In genomic region chr19:55787420-55787819, GRCm38 (mm10) we compare ENCODE assay signal across 16 mouse cellular contexts. TPM values are rescaled to one million over a fixed set of nuclear protein-coding genes. Genes with fewer than 3 reads are reported as not detected.
DNase-seq lines count a peak whose midpoint lies in the region; ATAC-seq and TF ChIP-seq lines count a peak whose summit lies in the region.
"Had no signal": no experiment of that assay in that cellular context is flagged by ENCODE, and none has a peak within 500 bp of the region (broad histone marks: within the 10 kb centered on the region; RNA-seq: fewer than 3 reads in every experiment).

No protein-coding gene starts in this region.

- no peak overlapping the region for H3K4me3 ChIP-seq in hindbrain, postnatal 0 days (ENCODE audit: low read length)
- no peak overlapping the region for H3K4me3 ChIP-seq in hindbrain, embryonic 13.5 days
- H3K4me3 ChIP-seq: limb, embryonic 10.5 days; lung, embryonic 15.5 days had no signal

- no peak for TF ChIP-seq CTCF in hindbrain, postnatal 0 days (IDR thresholded peaks at IDR 0.05; ENCODE audit: low read depth)

- H3K4me1 ChIP-seq in hindbrain, postnatal 0 days (ENCODE audit: insufficient read depth, low read length), result peaks cover 13% of the 10 kb centered on the region
- peaks cover 17% of the 10 kb centered on the region for H3K4me1 ChIP-seq in hindbrain, embryonic 13.5 days (replicated peaks)

- no peaks in the 10 kb centered on the region for H3K9me3 ChIP-seq in hindbrain, postnatal 0 days (ENCODE audit: low read length)
- H3K9me3 ChIP-seq in hindbrain, embryonic 13.5 days, result no peaks in the 10 kb centered on the region
- H3K9me3 ChIP-seq: limb, embryonic 10.5 days; lung, embryonic 15.5 days had no signal

- no peak for ATAC-seq in CD4-positive, CD25-positive, alpha-beta regulatory T cell, adult 4 months
- 0 out of 2 replicates have a peak, but pooled peaks have one; percentile 25 for ATAC-seq in hindbrain, postnatal 0 days
- ATAC-seq in hindbrain, embryonic 13.5 days (ENCODE audit: low FRiP score), result no peak
- peak; percentile 79 for ATAC-seq in megakaryocyte-erythroid progenitor cell, adult 5-6 weeks (replicated peaks; ENCODE audit: low FRiP score, low TSS enrichment, poor library complexity, severe bottlenecking)

- peak; percentile 33 for DNase-seq in CD4-positive, CD25-positive, alpha-beta regulatory T cell, adult 2 months (ENCODE audit: low read depth, low spot score)
- DNase-seq in hindbrain, postnatal 0 days (ENCODE audit: low spot score), result no peak
- peak; percentile 11 for DNase-seq in c-Kit-negative CD71-positive TER-119-positive erythroid progenitor cells, embryonic 14.5 days (ENCODE audit: low read depth, low spot score)
- DNase-seq in urinary bladder, postnatal 14 days (ENCODE audit: low spot score), result no peak
- DNase-seq in embryo, embryonic 11 days, result no peak
- DNase-seq: adrenal gland, postnatal 25 days; cerebellum, adult 11-12 months; gastrocnemius, postnatal 14 days; heart, postnatal 36 days; kidney, adult 8-10 months; right cerebral cortex, postnatal 14 days had no signal

- H3K4me2 ChIP-seq in hindbrain, postnatal 0 days (ENCODE audit: low read depth, low read length), result no peak overlapping the region
- no peak overlapping the region for H3K4me2 ChIP-seq in hindbrain, embryonic 13.5 days
- H3K4me2 ChIP-seq: lung, embryonic 15.5 days had no signal

- 87% methylated on average over 13 of the region's 13 CpGs for WGBS in hindbrain, postnatal 0 days
- 84% methylated on average over 13 of the region's 13 CpGs for WGBS in hindbrain, embryonic 13.5 days

- H3K27me3 ChIP-seq in hindbrain, postnatal 0 days (ENCODE audit: insufficient read depth, low read length), result no peaks in the 10 kb centered on the region
- 0 out of 2 replicates have a peak, but pooled peaks cover 2% of the 10 kb centered on the region for H3K27me3 ChIP-seq in hindbrain, embryonic 13.5 days
- H3K27me3 ChIP-seq: lung, embryonic 15.5 days had no signal

- no peak overlapping the region for H3K27ac ChIP-seq in hindbrain, postnatal 0 days
- H3K27ac ChIP-seq in hindbrain, embryonic 13.5 days, result no peak overlapping the region
- H3K27ac ChIP-seq: limb, embryonic 10.5 days; lung, embryonic 15.5 days had no signal

- no peaks in the 10 kb centered on the region for H3K36me3 ChIP-seq in hindbrain, postnatal 0 days (ENCODE audit: insufficient read depth, low read length)
- no peaks in the 10 kb centered on the region for H3K36me3 ChIP-seq in hindbrain, embryonic 13.5 days
- H3K36me3 ChIP-seq: lung, embryonic 15.5 days had no signal

- no peak overlapping the region for H3K9ac ChIP-seq in hindbrain, postnatal 0 days (replicated peaks; ENCODE audit: low read length)
- H3K9ac ChIP-seq in hindbrain, embryonic 13.5 days, result no peak overlapping the region
- H3K9ac ChIP-seq: lung, embryonic 15.5 days had no signal

RNA-seq across cellular contexts. Expression of gene Tcf7l2, which starts 45.8 kb away (rescaled TPM):
- 1 to 10 TPM; 2.4 to 3.5 TPM for polyA plus RNA-seq in CD4-positive, CD25-positive, alpha-beta regulatory T cell, adult 4 months (2017; shearing (Covaris generic))
- total RNA-seq in hindbrain, postnatal 0 days (2014; rRNA removed), result 3.9 and 4.0 TPM in 2 replicates
- 37.3 and 71.6 TPM in 2 replicates for polyA plus RNA-seq in hindbrain, postnatal 0 days (2015; fragmentation: Nextera tagmentation; extraction: Ambion mirVana)
- 29.6 and 36.3 TPM in 2 replicates for polyA plus RNA-seq in hindbrain, embryonic 13.5 days (2015; fragmentation: Nextera tagmentation; extraction: Ambion mirVana)
- total RNA-seq in megakaryocyte-erythroid progenitor cell, adult 5-6 weeks (2014; fragmentation: Nextera tagmentation), result 4.6 and 6.4 TPM in 2 replicates
- total RNA-seq in megakaryocyte-erythroid progenitor cell, adult 5-6 weeks (2017), result 0.27 and 1.9 TPM in 2 replicates

Comparison
In these comparisons a context has a peak if more than half of its experiments do, and no peak if none do; other contexts are left out.
1. ATAC-seq: peak in hindbrain, postnatal 0 days (single experiment) and megakaryocyte-erythroid progenitor cell, adult 5-6 weeks (single experiment); none in CD4-positive, CD25-positive, alpha-beta regulatory T cell, adult 4 months (single experiment) and hindbrain, embryonic 13.5 days (single experiment).
2. DNase-seq: peak in CD4-positive, CD25-positive, alpha-beta regulatory T cell, adult 2 months (single experiment) and c-Kit-negative CD71-positive TER-119-positive erythroid progenitor cells, embryonic 14.5 days (single experiment); none in hindbrain, postnatal 0 days (single experiment), urinary bladder, postnatal 14 days (single experiment) and embryo, embryonic 11 days (single experiment).